31 mouse cellular contexts compared by ENCODE assay signal in genomic region chr11:93999276-93999675, GRCm38 (mm10). TPM values are rescaled to one million over a fixed set of nuclear protein-coding genes. Genes with fewer than 3 reads are reported as not detected.
A peak's percentile ranks its signal among the peaks of the same experiment; 100 is the strongest.
DNase-seq lines count a peak whose midpoint lies in the region; ATAC-seq and TF ChIP-seq lines count a peak whose summit lies in the region.
"Had no signal": no experiment of that assay in that cellular context is flagged by ENCODE, and none has a peak within 500 bp of the region (broad histone marks: within the 10 kb centered on the region; RNA-seq: fewer than 3 reads in every experiment).

No protein-coding gene starts in this region.

- no peaks in the 10 kb centered on the region for H3K36me3 ChIP-seq in forebrain, embryonic 14.5 days (ENCODE audit: control insufficient read depth, insufficient read depth, low read length)
- H3K36me3 ChIP-seq in forebrain, embryonic 11.5 days (ENCODE audit: control insufficient read depth, insufficient read depth, low read length) = no peaks in the 10 kb centered on the region
- H3K36me3 ChIP-seq in kidney, embryonic 16.5 days (ENCODE audit: insufficient read depth, low read length) = no peaks in the 10 kb centered on the region
- H3K36me3 ChIP-seq in liver, postnatal 0 days (replicated peaks; ENCODE audit: insufficient read depth, low read length) = no peaks in the 10 kb centered on the region
- H3K36me3 ChIP-seq: hindbrain, embryonic 15.5 days; midbrain, embryonic 15.5 days; neural tube, embryonic 12.5 days had no signal

- DNase-seq in forebrain, embryonic 14.5 days (ENCODE audit: low spot score) = no peak
- no peak for DNase-seq in forebrain, embryonic 11.5 days (ENCODE audit: low spot score)
- peak; percentile 39 for DNase-seq in kidney, adult 9 months
- DNase-seq in NIH3T3 (ENCODE audit: low read depth) = peak; percentile 4
- DNase-seq in liver, postnatal 0 days = no peak
- DNase-seq in lung, postnatal 36 days = no peak
- DNase-seq: adrenal gland, postnatal 25 days; cerebellum, adult 2 months; cerebellum, postnatal 14 days; gastrocnemius, postnatal 25 days; heart, adult 18-20 months; heart, postnatal 4 days; kidney, adult 11 months; kidney, postnatal 10 days; layer of hippocampus, postnatal 36 days; left cerebral cortex, postnatal 4 days; lung, adult 18-20 months; right cerebral cortex, adult 18-20 months; spleen, adult 18-20 months had no signal

- no peak overlapping the region for H3K4me3 ChIP-seq in forebrain, embryonic 14.5 days (ENCODE audit: low read depth, low read length)
- no peak overlapping the region for H3K4me3 ChIP-seq in forebrain, embryonic 11.5 days (ENCODE audit: low read depth, low read length)
- H3K4me3 ChIP-seq in kidney, embryonic 16.5 days (ENCODE audit: low read length) = no peak overlapping the region
- no peak overlapping the region for H3K4me3 ChIP-seq in liver, postnatal 0 days (ENCODE audit: low read depth, low read length)
- H3K4me3 ChIP-seq: erythroblast, embryonic 14.5 days; forebrain, embryonic 12.5 days; hindbrain, embryonic 15.5 days; midbrain, embryonic 15.5 days; neural tube, embryonic 12.5 days had no signal

- no peaks in the 10 kb centered on the region for H3K27me3 ChIP-seq in forebrain, embryonic 14.5 days (replicated peaks; ENCODE audit: control insufficient read depth, insufficient read depth, low read length)
- no peaks in the 10 kb centered on the region for H3K27me3 ChIP-seq in forebrain, embryonic 11.5 days (ENCODE audit: control insufficient read depth, insufficient read depth, low read length)
- H3K27me3 ChIP-seq in kidney, embryonic 16.5 days (ENCODE audit: insufficient read depth, low read length) = no peaks in the 10 kb centered on the region
- no peaks in the 10 kb centered on the region for H3K27me3 ChIP-seq in liver, postnatal 0 days (ENCODE audit: insufficient read depth, low read length)
- H3K27me3 ChIP-seq: forebrain, embryonic 12.5 days; hindbrain, embryonic 15.5 days; midbrain, embryonic 15.5 days; neural tube, embryonic 12.5 days; Patski had no signal

- TF ChIP-seq EP300 in liver, postnatal 0 days (IDR thresholded peaks at IDR 0.05; ENCODE audit: low read depth) = no peak

- H3K4me2 ChIP-seq in forebrain, embryonic 14.5 days (ENCODE audit: low read length) = no peak overlapping the region
- no peak overlapping the region for H3K4me2 ChIP-seq in forebrain, embryonic 11.5 days (ENCODE audit: low read depth, low read length, severe bottlenecking)
- H3K4me2 ChIP-seq in kidney, embryonic 16.5 days (replicated peaks; ENCODE audit: low read depth, low read length) = no peak overlapping the region
- H3K4me2 ChIP-seq in liver, postnatal 0 days (ENCODE audit: low read depth, low read length) = 0 out of 2 replicates have a peak overlapping the region, but pooled peaks have one; percentile 0
- H3K4me2 ChIP-seq: forebrain, embryonic 12.5 days; heart, embryonic 11.5 days; midbrain, embryonic 15.5 days; neural tube, embryonic 12.5 days had no signal

- TF ChIP-seq CTCF in liver, postnatal 0 days (IDR thresholded peaks at IDR 0.05; ENCODE audit: low read depth) = no peak

- ATAC-seq in forebrain, embryonic 14.5 days = no peak
- ATAC-seq in forebrain, embryonic 11.5 days (replicated peaks; ENCODE audit: low FRiP score) = no peak
- no peak for ATAC-seq in kidney, embryonic 16.5 days (ENCODE audit: low FRiP score, low TSS enrichment)
- no peak for ATAC-seq in liver, postnatal 0 days
- ATAC-seq: inflammation-experienced regulatory T-cells, adult 6 months; lung, postnatal 0 days; midbrain, embryonic 15.5 days; Patski had no signal

- H3K4me1 ChIP-seq in forebrain, embryonic 14.5 days (ENCODE audit: control insufficient read depth, insufficient read depth, low read length) = peaks cover 17% of the 10 kb centered on the region
- peaks cover 11% of the 10 kb centered on the region; the same call in 1 of the 2 replicates for H3K4me1 ChIP-seq in forebrain, embryonic 11.5 days (replicated peaks; ENCODE audit: control insufficient read depth, insufficient read depth, low read length)
- H3K4me1 ChIP-seq in kidney, embryonic 16.5 days (ENCODE audit: insufficient read depth, low read length) = peaks cover 26% of the 10 kb centered on the region
- peaks cover 27% of the 10 kb centered on the region for H3K4me1 ChIP-seq in liver, postnatal 0 days (ENCODE audit: insufficient read depth)

- H3K9me3 ChIP-seq in forebrain, embryonic 14.5 days (replicated peaks; ENCODE audit: control insufficient read depth, low read length) = no peaks in the 10 kb centered on the region
- H3K9me3 ChIP-seq in forebrain, embryonic 11.5 days (ENCODE audit: control insufficient read depth, low read length) = no peaks in the 10 kb centered on the region
- no peaks in the 10 kb centered on the region for H3K9me3 ChIP-seq in kidney, embryonic 16.5 days (ENCODE audit: low read length)
- H3K9me3 ChIP-seq in liver, postnatal 0 days (ENCODE audit: low read length) = no peaks in the 10 kb centered on the region
- H3K9me3 ChIP-seq: forebrain, embryonic 12.5 days; G1E; hindbrain, embryonic 15.5 days; midbrain, embryonic 15.5 days; neural tube, embryonic 12.5 days had no signal

- H3K9ac ChIP-seq in forebrain, embryonic 14.5 days (ENCODE audit: low read length) = peak overlapping the region; percentile 13; the same call in 1 of the 2 replicates
- H3K9ac ChIP-seq in forebrain, embryonic 11.5 days (ENCODE audit: low read length) = no peak overlapping the region
- H3K9ac ChIP-seq in kidney, embryonic 16.5 days (replicated peaks; ENCODE audit: low read length) = no peak overlapping the region
- no peak overlapping the region for H3K9ac ChIP-seq in liver, postnatal 0 days (replicated peaks)
- H3K9ac ChIP-seq: forebrain, embryonic 12.5 days; hindbrain, embryonic 15.5 days; midbrain, embryonic 15.5 days; neural tube, embryonic 12.5 days had no signal

- no peak overlapping the region for H3K27ac ChIP-seq in forebrain, embryonic 14.5 days (ENCODE audit: low read depth, low read length)
- no peak overlapping the region for H3K27ac ChIP-seq in forebrain, embryonic 11.5 days (ENCODE audit: low read depth, low read length)
- no peak overlapping the region for H3K27ac ChIP-seq in kidney, embryonic 16.5 days (ENCODE audit: low read length)
- H3K27ac ChIP-seq in liver, postnatal 0 days (ENCODE audit: low read depth) = no peak overlapping the region
- H3K27ac ChIP-seq: forebrain, embryonic 12.5 days; hindbrain, embryonic 15.5 days; macrophage; midbrain, embryonic 15.5 days; neural tube, embryonic 12.5 days had no signal

RNA-seq across cellular contexts. Expression of gene Spag9, which starts 3.4 kb away (rescaled TPM):
- polyA plus RNA-seq in forebrain, embryonic 14.5 days (2014; fragmentation: Nextera tagmentation; extraction: Ambion mirVana) = 89.6 and 109 TPM in 2 replicates
- 93.4 and 101 TPM in 2 replicates for polyA plus RNA-seq in forebrain, embryonic 11.5 days (2014; fragmentation: Nextera tagmentation; extraction: Ambion mirVana)
- polyA plus RNA-seq in kidney, embryonic 16.5 days (2015; fragmentation: Nextera tagmentation; extraction: Ambion mirVana) = 29.7 and 38.4 TPM in 2 replicates
- polyA plus RNA-seq in liver, postnatal 0 days (2015; fragmentation: Nextera tagmentation; extraction: Ambion mirVana) = 21.3 and 22.8 TPM in 2 replicates

RNA-seq across cellular contexts. Expression of gene Nme1, which starts 31.0 kb away (rescaled TPM):
- 391 and 476 TPM in 2 replicates for polyA plus RNA-seq in forebrain, embryonic 14.5 days (2014; fragmentation: Nextera tagmentation; extraction: Ambion mirVana)
- polyA plus RNA-seq in forebrain, embryonic 11.5 days (2014; fragmentation: Nextera tagmentation; extraction: Ambion mirVana) = 231 and 266 TPM in 2 replicates
- polyA plus RNA-seq in kidney, embryonic 16.5 days (2015; fragmentation: Nextera tagmentation; extraction: Ambion mirVana) = 162 and 174 TPM in 2 replicates
- polyA plus RNA-seq in liver, postnatal 0 days (2015; fragmentation: Nextera tagmentation; extraction: Ambion mirVana) = 73.5 and 84.8 TPM in 2 replicates

RNA-seq across cellular contexts. Expression of gene Gm20390, which starts 31.2 kb away (rescaled TPM):
- polyA plus RNA-seq in forebrain, embryonic 14.5 days (2014; fragmentation: Nextera tagmentation; extraction: Ambion mirVana) = 359 and 434 TPM in 2 replicates
- 371 and 408 TPM in 2 replicates for polyA plus RNA-seq in forebrain, embryonic 11.5 days (2014; fragmentation: Nextera tagmentation; extraction: Ambion mirVana)
- polyA plus RNA-seq in kidney, embryonic 16.5 days (2015; fragmentation: Nextera tagmentation; extraction: Ambion mirVana) = 404 and 448 TPM in 2 replicates
- 143 and 158 TPM in 2 replicates for polyA plus RNA-seq in liver, postnatal 0 days (2015; fragmentation: Nextera tagmentation; extraction: Ambion mirVana)

RNA-seq across cellular contexts. Expression of gene Nme2, which starts 43.2 kb away (rescaled TPM):
- 107 and 124 TPM in 2 replicates for polyA plus RNA-seq in forebrain, embryonic 14.5 days (2014; fragmentation: Nextera tagmentation; extraction: Ambion mirVana)
- polyA plus RNA-seq in forebrain, embryonic 11.5 days (2014; fragmentation: Nextera tagmentation; extraction: Ambion mirVana) = 144 and 155 TPM in 2 replicates
- 234 and 281 TPM in 2 replicates for polyA plus RNA-seq in kidney, embryonic 16.5 days (2015; fragmentation: Nextera tagmentation; extraction: Ambion mirVana)
- 166 and 188 TPM in 2 replicates for polyA plus RNA-seq in liver, postnatal 0 days (2015; fragmentation: Nextera tagmentation; extraction: Ambion mirVana)

Comparison
In these comparisons a context has a peak if more than half of its experiments do, and no peak if none do; other contexts are left out.
1. DNase-seq: peak in kidney, adult 9 months (single experiment) and NIH3T3 (single experiment); none in forebrain, embryonic 14.5 days (single experiment), forebrain, embryonic 11.5 days (single experiment), liver, postnatal 0 days (single experiment) and lung, postnatal 36 days (single experiment).